Mouse (Mus musculus): ENCODE results near the gene Kif5c. TPM values are rescaled to one million over a fixed set of nuclear protein-coding genes. Genes with fewer than 3 reads are reported as not detected.

Gene Kif5c
- polyA plus RNA-seq (2014; fragmentation: Nextera tagmentation; extraction: Ambion mirVana), result 88.9 and 90.1 TPM in 2 replicates

DNA sequence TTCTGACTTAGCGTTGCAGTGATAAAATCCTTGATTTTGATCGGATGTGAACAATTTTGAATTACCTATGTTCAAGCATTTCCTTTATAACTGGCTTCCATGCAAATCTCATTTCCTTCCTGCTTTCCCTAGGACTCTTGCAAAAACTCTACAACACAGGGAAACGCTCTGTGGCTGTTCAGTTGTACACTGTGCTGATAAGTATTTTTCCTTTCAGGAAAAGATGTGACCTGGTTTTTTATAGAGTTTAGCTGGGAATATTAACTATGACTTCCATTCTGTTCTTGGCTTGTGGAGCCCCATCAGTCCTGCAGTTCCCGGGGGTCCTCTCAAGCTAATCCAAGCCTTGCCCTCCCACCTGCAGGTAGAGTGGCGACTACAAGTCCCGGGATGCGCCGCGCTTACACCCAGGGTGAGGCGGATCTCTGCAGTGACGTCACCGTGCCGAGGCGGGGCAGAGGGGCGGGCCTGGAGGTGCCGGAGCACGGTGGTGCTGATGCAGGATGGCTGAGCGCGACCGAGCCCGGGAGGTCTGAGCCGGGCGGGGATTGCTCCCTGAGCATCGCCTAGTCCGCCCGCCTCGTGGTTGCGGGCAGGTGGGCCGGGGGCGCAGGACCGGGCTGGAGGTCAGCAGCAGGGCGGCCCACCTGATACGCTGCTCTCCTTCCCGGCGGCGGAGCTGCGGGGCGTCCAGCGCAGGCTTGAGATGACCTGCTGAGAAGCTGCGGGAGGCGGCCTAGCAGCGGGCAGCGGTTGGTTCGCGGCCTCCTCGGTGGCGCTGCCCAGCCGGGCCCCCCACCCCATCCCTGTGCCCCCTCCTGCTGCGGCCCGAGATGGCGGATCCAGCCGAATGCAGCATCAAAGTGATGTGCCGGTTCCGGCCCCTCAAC lies at the start of gene Kif5c:
Gene Kif5c, plus strand, starts transcription at position 470 of the 890 bp plus-strand sequence.
- peak; percentile 98 for ATAC-seq (replicated peaks; ENCODE audit: low FRiP score)

GRCm38 (mm10) chr2:49569862-49570777 lies 49.0 kb upstream of the Kif5c start:
- H3K4me3 ChIP-seq (ENCODE audit: low read depth, low read length), result no peak overlapping the region
- peaks cover 14% of the 10 kb centered on the region for H3K4me1 ChIP-seq (replicated peaks; ENCODE audit: control insufficient read depth, insufficient read depth, low read length)
- no peak overlapping the region for H3K4me2 ChIP-seq (ENCODE audit: low read depth, low read length, severe bottlenecking)
- H3K9me3 ChIP-seq (ENCODE audit: control insufficient read depth, low read length), result no peaks in the 10 kb centered on the region
- H3K9ac ChIP-seq (ENCODE audit: low read length), result no peak overlapping the region
- H3K27ac ChIP-seq (ENCODE audit: low read depth, low read length), result no peak overlapping the region
- H3K27me3 ChIP-seq (ENCODE audit: control insufficient read depth, insufficient read depth, low read length), result no peaks in the 10 kb centered on the region
- H3K36me3 ChIP-seq (ENCODE audit: control insufficient read depth, insufficient read depth, low read length), result no peaks in the 10 kb centered on the region
- WGBS, result 76% methylated on average over 16 of the region's 16 CpGs
- ATAC-seq (replicated peaks; ENCODE audit: low FRiP score), result peak; percentile 48
- DNase-seq (ENCODE audit: low spot score), result no peak

More for the DNA sequence above, at the start of gene Kif5c:
- Histone ChIP-seq H3K27me3 (ENCODE audit: control insufficient read depth, insufficient read depth, low read length) (no peaks in the 10 kb centered on the region), H3K36me3 (ENCODE audit: control insufficient read depth, insufficient read depth, low read length) (no peaks in the 10 kb centered on the region; the same call in 1 of the 2 replicates), H3K4me2 (ENCODE audit: low read depth, low read length, severe bottlenecking) (peak within 1 kb of the TSS; percentile 51), H3K4me3 (ENCODE audit: low read depth, low read length) (peak within 1 kb of the TSS; percentile 94), H3K4me1 (replicated peaks; ENCODE audit: control insufficient read depth, insufficient read depth, low read length) (no peaks in the 10 kb centered on the region; the same call in 1 of the 2 replicates), H3K9me3 (ENCODE audit: control insufficient read depth, low read length) (no peaks in the 10 kb centered on the region), H3K27ac (ENCODE audit: low read depth, low read length) (peak within 1 kb of the TSS; percentile 68), H3K9ac (ENCODE audit: low read length) (peak within 1 kb of the TSS; percentile 90)
- DNase-seq (ENCODE audit: low spot score), result peak; percentile 97
- WGBS, result 6% methylated on average over 40 of the region's 54 CpGs

DNA sequence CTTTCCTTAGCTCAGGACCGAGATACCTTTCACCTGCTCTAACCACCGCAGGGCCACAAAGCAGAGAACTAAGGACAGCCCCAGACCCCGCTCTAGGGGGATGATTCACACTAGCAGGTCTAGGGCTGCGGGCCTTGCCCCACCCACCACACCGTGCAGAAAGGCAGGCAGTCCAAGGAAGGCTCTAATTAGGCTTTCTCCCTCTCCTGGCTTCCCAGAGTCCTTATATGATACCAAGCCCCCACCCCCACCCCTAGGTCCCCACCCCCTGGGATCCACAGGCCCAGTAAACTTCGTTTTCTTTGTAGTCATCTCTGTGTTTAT lies 48.4 kb upstream of the Kif5c start:
- 57% methylated on average over 6 of the region's 6 CpGs for WGBS
- H3K27ac ChIP-seq (ENCODE audit: low read depth, low read length), result no peak overlapping the region
- H3K4me1 ChIP-seq (replicated peaks; ENCODE audit: control insufficient read depth, insufficient read depth, low read length), result peaks cover 14% of the 10 kb centered on the region
- H3K4me2 ChIP-seq (ENCODE audit: low read depth, low read length, severe bottlenecking), result no peak overlapping the region
- ATAC-seq (replicated peaks; ENCODE audit: low FRiP score), result peak; percentile 40
- no peaks in the 10 kb centered on the region for H3K36me3 ChIP-seq (ENCODE audit: control insufficient read depth, insufficient read depth, low read length)
- no peaks in the 10 kb centered on the region for H3K27me3 ChIP-seq (ENCODE audit: control insufficient read depth, insufficient read depth, low read length)
- H3K9me3 ChIP-seq (ENCODE audit: control insufficient read depth, low read length), result no peaks in the 10 kb centered on the region
- no peak for DNase-seq (ENCODE audit: low spot score)
- H3K9ac ChIP-seq (ENCODE audit: low read length), result no peak overlapping the region
- H3K4me3 ChIP-seq (ENCODE audit: low read depth, low read length), result no peak overlapping the region

DNA sequence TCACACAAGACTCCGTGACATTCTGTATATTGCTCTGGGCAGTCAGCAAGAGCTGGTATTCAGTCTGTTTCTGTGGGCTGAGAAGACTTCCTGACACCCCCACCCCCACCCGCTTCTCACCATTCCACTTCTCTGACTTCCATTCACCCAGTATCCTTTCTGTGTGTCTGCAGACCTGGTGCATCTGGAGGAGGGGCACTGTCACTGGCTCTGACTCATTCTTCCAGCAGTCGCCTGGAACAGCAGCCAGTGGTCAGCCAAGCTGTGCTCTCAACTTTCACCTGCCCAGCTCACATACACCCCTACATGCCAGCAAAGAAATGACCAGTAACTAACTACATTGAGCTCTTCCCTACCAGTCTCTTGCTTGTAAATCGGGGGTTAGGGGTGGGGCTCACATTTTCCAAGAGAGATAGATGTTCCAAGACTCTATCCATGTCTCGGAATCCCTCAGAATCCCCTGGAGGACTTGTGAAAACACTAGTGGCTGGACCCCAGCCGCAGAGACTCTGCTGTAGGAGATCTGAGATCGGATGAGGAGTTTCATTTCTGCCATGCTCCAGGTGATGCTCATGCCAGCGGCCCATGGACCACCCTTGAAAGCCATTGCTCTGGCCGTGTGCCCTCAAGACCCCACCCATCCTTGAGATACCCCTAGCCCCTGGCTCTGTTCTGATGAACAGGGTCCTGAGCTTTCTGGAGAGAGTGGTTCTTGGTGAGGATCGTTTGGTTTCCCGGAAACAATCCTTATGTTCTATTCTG lies 47.8 kb upstream of the Kif5c start:
- ATAC-seq (replicated peaks; ENCODE audit: low FRiP score), result no peak
- H3K36me3 ChIP-seq (ENCODE audit: control insufficient read depth, insufficient read depth, low read length), result no peaks in the 10 kb centered on the region
- no peak overlapping the region for H3K27ac ChIP-seq (ENCODE audit: low read depth, low read length)
- no peak overlapping the region for H3K4me2 ChIP-seq (ENCODE audit: low read depth, low read length, severe bottlenecking)
- H3K4me1 ChIP-seq (replicated peaks; ENCODE audit: control insufficient read depth, insufficient read depth, low read length), result peaks cover 14% of the 10 kb centered on the region
- H3K9ac ChIP-seq (ENCODE audit: low read length), result no peak overlapping the region
- H3K4me3 ChIP-seq (ENCODE audit: low read depth, low read length), result no peak overlapping the region
- WGBS, result 79% methylated on average over 11 of the region's 11 CpGs
- DNase-seq (ENCODE audit: low spot score), result no peak
- no peaks in the 10 kb centered on the region for H3K9me3 ChIP-seq (ENCODE audit: control insufficient read depth, low read length)
- H3K27me3 ChIP-seq (ENCODE audit: control insufficient read depth, insufficient read depth, low read length), result no peaks in the 10 kb centered on the region

GRCm38 (mm10) chr2:49572111-49572642 lies 46.9 kb upstream of the Kif5c start:
- ATAC-seq (replicated peaks; ENCODE audit: low FRiP score), result peak; percentile 55; the same call in 1 of the 2 replicates
- WGBS, result 48% methylated on average over 12 of the region's 12 CpGs
- Histone ChIP-seq H3K4me3 (ENCODE audit: low read depth, low read length) (no peak overlapping the region), H3K27ac (ENCODE audit: low read depth, low read length) (peak overlapping the region; percentile 57), H3K9me3 (ENCODE audit: control insufficient read depth, low read length) (no peaks in the 10 kb centered on the region), H3K4me1 (replicated peaks; ENCODE audit: control insufficient read depth, insufficient read depth, low read length) (peaks cover 14% of the 10 kb centered on the region), H3K9ac (ENCODE audit: low read length) (no peak overlapping the region), H3K36me3 (ENCODE audit: control insufficient read depth, insufficient read depth, low read length) (no peaks in the 10 kb centered on the region), H3K4me2 (ENCODE audit: low read depth, low read length, severe bottlenecking) (no peak overlapping the region), H3K27me3 (ENCODE audit: control insufficient read depth, insufficient read depth, low read length) (no peaks in the 10 kb centered on the region)
- DNase-seq (ENCODE audit: low spot score), result peak; percentile 67

DNA sequence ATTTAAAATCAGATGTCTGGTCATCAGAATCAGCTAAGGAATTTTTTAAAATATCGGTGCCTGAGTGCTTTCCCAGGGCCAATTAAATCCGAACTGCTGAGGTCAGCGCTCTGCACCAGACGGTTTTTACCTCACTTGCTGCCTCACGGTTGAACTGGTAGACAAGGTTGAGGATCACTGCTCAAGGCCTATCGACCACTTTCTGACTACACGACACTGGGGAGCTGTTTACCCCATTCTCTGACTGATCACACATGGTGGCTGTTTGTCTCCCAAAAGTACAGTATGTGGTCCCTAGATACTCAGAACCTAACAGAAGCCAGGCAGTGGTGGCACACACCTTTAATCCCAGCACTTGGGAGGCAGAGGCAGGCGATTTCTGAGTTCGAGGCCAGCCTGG lies 46.4 kb upstream of the Kif5c start:
- Histone ChIP-seq H3K27ac (ENCODE audit: low read depth, low read length) (no peak overlapping the region), H3K27me3 (ENCODE audit: control insufficient read depth, insufficient read depth, low read length) (no peaks in the 10 kb centered on the region), H3K4me1 (replicated peaks; ENCODE audit: control insufficient read depth, insufficient read depth, low read length) (peaks cover 14% of the 10 kb centered on the region), H3K36me3 (ENCODE audit: control insufficient read depth, insufficient read depth, low read length) (no peaks in the 10 kb centered on the region), H3K4me2 (ENCODE audit: low read depth, low read length, severe bottlenecking) (no peak overlapping the region), H3K9me3 (ENCODE audit: control insufficient read depth, low read length) (no peaks in the 10 kb centered on the region), H3K4me3 (ENCODE audit: low read depth, low read length) (no peak overlapping the region), H3K9ac (ENCODE audit: low read length) (no peak overlapping the region)
- DNase-seq (ENCODE audit: low spot score) (no peak), ATAC-seq (replicated peaks; ENCODE audit: low FRiP score) (peak; percentile 6; the same call in 1 of the 2 replicates)
- WGBS, result 69% methylated on average over 9 of the region's 9 CpGs

DNA sequence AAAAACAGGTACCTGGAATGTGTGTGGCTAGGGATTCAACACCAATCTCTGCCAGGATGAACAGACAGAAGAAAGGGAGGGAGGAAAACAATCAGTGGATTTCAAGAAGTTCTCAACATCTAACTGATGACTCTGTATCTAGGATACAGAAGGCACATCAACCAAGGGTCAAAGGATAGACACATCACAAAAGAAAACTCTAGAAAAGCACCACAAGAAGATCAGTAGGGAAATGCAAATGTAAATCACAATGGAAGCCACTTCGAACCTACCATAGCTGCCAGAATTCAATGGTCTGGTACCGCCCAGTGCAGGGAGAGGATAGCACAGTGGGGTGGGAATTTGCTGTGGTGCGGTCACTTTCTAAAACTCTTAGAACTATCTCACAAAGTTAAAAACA lies 45.8 kb upstream of the Kif5c start:
- Histone ChIP-seq H3K4me1 (replicated peaks; ENCODE audit: control insufficient read depth, insufficient read depth, low read length) (peaks cover 14% of the 10 kb centered on the region), H3K9me3 (ENCODE audit: control insufficient read depth, low read length) (no peaks in the 10 kb centered on the region), H3K36me3 (ENCODE audit: control insufficient read depth, insufficient read depth, low read length) (no peaks in the 10 kb centered on the region), H3K9ac (ENCODE audit: low read length) (no peak overlapping the region), H3K27me3 (ENCODE audit: control insufficient read depth, insufficient read depth, low read length) (no peaks in the 10 kb centered on the region), H3K4me3 (ENCODE audit: low read depth, low read length) (no peak overlapping the region), H3K27ac (ENCODE audit: low read depth, low read length) (no peak overlapping the region), H3K4me2 (ENCODE audit: low read depth, low read length, severe bottlenecking) (no peak overlapping the region)
- DNase-seq (ENCODE audit: low spot score) (no peak), ATAC-seq (replicated peaks; ENCODE audit: low FRiP score) (no peak)
- 87% methylated on average over 3 of the region's 3 CpGs for WGBS

DNA sequence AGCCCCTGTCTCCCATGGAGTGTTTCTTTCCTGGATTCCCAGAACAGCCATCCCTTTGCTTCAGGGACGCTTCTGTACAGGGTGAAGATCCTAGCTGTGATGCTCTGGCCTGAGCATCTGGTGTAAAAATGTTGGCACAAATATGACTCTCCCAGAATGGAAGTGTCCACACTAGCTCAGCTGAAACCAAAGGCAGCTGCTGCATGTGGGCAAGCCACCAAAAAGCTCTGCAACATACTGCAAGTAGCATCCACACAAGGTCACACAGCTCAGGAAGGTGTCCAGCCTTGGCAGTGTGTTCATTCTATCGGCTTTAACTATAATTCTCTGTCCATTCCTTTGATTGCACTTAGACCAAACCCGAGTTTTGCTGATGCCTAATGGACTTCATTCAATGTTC lies 38.5 kb upstream of the Kif5c start:
- Histone ChIP-seq H3K27me3 (ENCODE audit: control insufficient read depth, insufficient read depth, low read length) (no peaks in the 10 kb centered on the region), H3K36me3 (ENCODE audit: control insufficient read depth, insufficient read depth, low read length) (no peaks in the 10 kb centered on the region), H3K9ac (ENCODE audit: low read length) (no peak overlapping the region), H3K4me1 (replicated peaks; ENCODE audit: control insufficient read depth, insufficient read depth, low read length) (no peaks in the 10 kb centered on the region), H3K27ac (ENCODE audit: low read depth, low read length) (no peak overlapping the region), H3K4me3 (ENCODE audit: low read depth, low read length) (no peak overlapping the region), H3K4me2 (ENCODE audit: low read depth, low read length, severe bottlenecking) (no peak overlapping the region), H3K9me3 (ENCODE audit: control insufficient read depth, low read length) (no peaks in the 10 kb centered on the region)
- WGBS, result 91% methylated on average over 3 of the region's 3 CpGs
- ATAC-seq (replicated peaks; ENCODE audit: low FRiP score), result no peak
- no peak for DNase-seq (ENCODE audit: low spot score)
